Mouse (Mus musculus): Measurements from ENCODE around the gene Dhx35.

The Dhx35 gene

GRCm38 (mm10) chr2:158891319-158891718, 96.7 kb downstream of the Dhx35 start:
- no peak for DNase-seq (ENCODE audit: low spot score in 2 of 2)

- no peak for DNase-seq (ENCODE audit: low spot score in 2 of 2)
These were observed 98.7 kb downstream of the Dhx35 start for GRCm38 (mm10) chr2:158893171-158893853.

GRCm38 (mm10) chr2:158898469-158899196, 104.0 kb downstream of the Dhx35 start:
- DNase-seq (ENCODE audit: low spot score in 2 of 2): no peak
